Mouse (Mus musculus): ENCODE measurements at regions not wholly inside any gene's neighbourhood (a gene's known extent, or its start where the extent isn't known, plus 50 kb on each side); places are given as distances from the start of the nearest gene placed in this dataset.

DNA sequence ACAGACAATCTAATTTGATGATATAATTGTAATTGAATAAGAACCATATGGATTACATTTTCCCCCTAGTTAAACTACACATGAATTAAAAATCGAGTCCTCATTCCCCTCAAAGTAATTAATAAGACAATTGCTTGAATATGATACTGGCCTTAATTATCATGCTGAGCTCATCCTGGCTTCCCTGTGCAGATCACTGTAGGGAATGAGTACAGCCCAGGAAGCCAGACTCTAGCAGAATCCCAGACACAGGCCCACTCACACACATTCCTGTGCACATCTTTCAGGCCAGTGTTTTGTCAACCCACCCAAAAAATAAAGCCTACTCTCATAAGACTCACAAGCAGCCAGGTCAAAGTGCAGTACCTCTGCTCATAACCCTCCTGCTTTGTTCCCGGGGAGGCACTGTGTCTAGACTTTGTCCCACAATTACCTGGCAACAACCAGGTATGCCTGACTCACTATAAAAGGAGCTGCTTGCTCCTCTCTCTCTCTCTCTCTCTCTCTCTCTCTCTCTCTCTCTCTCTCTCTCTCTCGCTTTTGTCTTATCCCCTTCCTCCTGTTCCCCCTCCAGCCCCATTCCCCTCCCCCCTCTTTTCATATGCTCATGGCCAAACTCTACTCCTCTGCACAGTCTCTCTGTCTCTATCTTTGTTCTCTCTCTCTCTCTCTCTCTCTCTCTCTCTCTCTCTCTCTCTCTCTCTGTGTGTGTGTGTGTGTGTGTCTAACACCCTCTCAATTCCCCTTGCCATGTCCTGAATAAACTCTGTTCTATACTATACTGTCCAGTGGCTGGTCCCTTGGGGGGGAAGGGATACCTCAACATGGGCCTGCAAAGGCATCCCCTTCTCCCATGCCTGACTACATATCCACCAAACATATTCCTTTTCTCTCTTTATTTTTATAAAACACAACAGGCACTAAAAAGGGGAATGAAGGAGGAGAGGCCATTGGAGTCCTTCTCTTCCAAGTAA, 143.7 kb upstream of the Spag17 start:
- DNase-seq (ENCODE audit: low spot score in 2 of 2), result no peak
- no peak overlapping the region for H3K4me3 ChIP-seq
- no peak overlapping the region for H3K27ac ChIP-seq
- TF ChIP-seq CTCF (conservative IDR thresholded peaks at IDR 0.05), result no peak

GRCm38 (mm10) chr3:99749725-99750124, 135.5 kb upstream of the Spag17 start:
- H3K4me3 ChIP-seq, result no peak overlapping the region
- no peak for DNase-seq (ENCODE audit: low spot score in 2 of 2)
- no peak overlapping the region for H3K27ac ChIP-seq
- no peak for TF ChIP-seq CTCF (conservative IDR thresholded peaks at IDR 0.05)

- no peak overlapping the region for H3K27ac ChIP-seq
- no peak for TF ChIP-seq CTCF (conservative IDR thresholded peaks at IDR 0.05)
- peak in 1 of 2 experiments; percentile 2 for DNase-seq (ENCODE audit: low spot score in 2 of 2)
- no peak overlapping the region for H3K4me3 ChIP-seq
Measured at GRCm38 (mm10) chr3:99778526-99778925, 106.7 kb upstream of the Spag17 start.

DNA sequence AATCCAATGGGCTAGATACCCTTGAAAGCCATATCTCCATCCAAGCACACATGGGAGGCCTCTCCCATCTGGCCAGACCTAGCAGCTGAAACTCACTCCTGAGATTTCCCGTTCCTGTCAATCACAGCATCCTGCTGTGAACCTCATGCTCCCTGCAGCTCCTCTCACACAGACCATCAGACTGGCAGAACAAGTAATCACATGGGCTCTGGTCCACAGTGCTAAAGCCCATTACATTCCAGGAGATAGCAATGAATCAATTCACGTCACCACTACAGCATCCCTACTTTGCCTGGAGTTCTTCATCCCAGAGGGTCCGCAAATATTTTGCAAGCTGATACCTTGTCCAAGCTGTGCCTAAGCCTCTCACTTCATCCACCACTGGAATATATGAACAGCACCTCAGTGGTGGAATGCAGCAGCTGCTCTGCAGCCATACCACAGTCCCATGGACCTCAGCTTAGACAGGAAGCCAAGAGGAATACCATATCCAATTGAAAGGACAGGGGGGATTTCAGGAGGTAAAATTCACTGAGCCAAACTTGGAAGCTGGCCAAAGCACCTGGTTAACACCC, 99.2 kb upstream of the Spag17 start:
- TF ChIP-seq CTCF (conservative IDR thresholded peaks at IDR 0.05), result no peak
- DNase-seq (ENCODE audit: low spot score in 2 of 2), result no peak
- Histone ChIP-seq H3K4me3 (no peak overlapping the region), H3K27ac (no peak overlapping the region)

DNA sequence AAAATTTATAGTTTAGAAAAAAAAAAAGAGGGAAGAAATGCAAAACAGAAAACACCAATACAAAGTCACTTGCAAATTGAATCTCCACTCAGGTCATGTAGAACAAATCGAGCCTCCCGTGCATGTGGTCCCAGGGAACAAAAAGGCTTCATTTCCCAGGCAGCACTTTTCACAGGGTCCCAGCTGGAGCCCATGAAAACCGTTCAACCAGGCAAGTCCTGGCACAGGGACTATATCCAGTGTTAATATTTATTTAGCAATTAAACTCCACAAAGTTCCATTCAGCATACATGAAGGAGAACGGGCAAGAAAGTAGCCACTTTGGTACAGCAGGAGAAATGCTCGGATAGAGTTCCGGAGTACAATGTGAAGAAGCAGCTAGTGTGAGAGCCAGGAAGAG, 93.9 kb upstream of the Spag17 start:
- Histone ChIP-seq H3K27ac (no peak overlapping the region), H3K4me3 (no peak overlapping the region)
- no peak for TF ChIP-seq CTCF (conservative IDR thresholded peaks at IDR 0.05)
- no peak for DNase-seq (ENCODE audit: low spot score in 2 of 2)

GRCm38 (mm10) chr3:99793622-99794021, 91.6 kb upstream of the Spag17 start:
- H3K27ac ChIP-seq, result no peak overlapping the region
- DNase-seq (ENCODE audit: low spot score in 2 of 2), result no peak
- no peak for TF ChIP-seq CTCF (conservative IDR thresholded peaks at IDR 0.05)
- H3K4me3 ChIP-seq, result no peak overlapping the region

DNA sequence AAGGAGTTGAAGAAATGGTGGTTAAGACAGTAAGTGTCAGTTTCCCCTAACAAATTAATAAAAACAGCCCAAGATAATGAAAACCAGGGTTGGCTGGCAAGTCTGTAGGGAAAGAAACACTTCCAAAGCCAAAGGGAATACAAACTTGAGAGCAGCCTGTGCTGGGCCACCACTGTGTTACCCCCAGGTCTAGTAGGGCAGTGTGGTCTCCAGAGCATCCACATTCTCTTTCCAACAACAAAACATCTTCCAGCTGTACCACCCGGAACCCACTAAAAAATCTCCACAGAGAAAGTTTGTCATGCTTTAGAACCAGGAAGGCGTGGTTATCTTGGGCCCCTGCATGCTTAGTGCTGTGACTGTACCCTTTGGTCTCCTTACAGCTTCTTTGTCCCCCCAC, 89.4 kb upstream of the Spag17 start:
- H3K4me3 ChIP-seq, result no peak overlapping the region
- no peak for DNase-seq (ENCODE audit: low spot score in 2 of 2)
- no peak for TF ChIP-seq CTCF (conservative IDR thresholded peaks at IDR 0.05)
- no peak overlapping the region for H3K27ac ChIP-seq

DNA sequence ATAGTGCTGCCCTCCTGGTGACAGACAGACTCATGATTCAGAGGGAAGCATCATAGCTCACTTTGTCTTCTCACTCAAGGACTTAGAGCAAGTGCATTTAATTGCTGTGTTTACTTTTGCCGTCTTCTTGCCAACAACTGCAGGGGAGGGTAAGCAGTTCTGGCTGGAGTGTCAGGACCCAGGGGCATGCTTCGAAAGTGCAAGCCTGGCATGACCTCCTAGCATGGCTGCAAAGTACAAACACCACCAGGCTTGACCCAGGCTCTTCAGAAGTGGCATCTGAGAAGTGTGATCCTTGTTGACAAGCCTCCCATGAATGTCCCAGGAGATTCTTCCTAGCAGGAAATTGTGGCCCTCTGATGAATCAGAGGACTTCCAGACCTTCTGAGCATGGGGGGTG, 87.4 kb upstream of the Spag17 start:
- Histone ChIP-seq H3K27ac (no peak overlapping the region), H3K4me3 (no peak overlapping the region)
- no peak for DNase-seq (ENCODE audit: low spot score in 2 of 2)
- no peak for TF ChIP-seq CTCF (conservative IDR thresholded peaks at IDR 0.05)

GRCm38 (mm10) chr3:99810532-99810931, 74.7 kb upstream of the Spag17 start:
- Histone ChIP-seq H3K4me3 (no peak overlapping the region), H3K27ac (no peak overlapping the region)
- no peak for TF ChIP-seq CTCF (conservative IDR thresholded peaks at IDR 0.05)
- DNase-seq (ENCODE audit: low spot score in 2 of 2), result no peak

DNA sequence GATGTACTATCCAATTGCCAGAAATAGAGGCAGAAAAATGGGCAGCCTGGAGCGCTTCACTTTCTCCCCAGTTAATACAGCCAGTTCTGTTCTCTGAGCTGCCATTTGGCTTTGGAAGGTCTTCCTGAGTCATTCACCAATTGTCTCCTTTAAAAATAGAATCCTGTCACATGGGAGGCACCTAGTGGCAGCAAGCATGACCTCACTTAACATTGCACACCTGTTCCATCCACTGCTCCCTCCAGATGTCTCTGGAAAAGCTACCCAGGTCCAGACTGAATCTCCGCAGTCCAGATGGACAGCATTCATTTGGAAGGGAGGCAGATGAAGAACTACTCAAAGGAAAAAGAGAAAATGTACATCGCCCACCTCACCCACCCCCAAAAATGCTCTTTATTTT, 73.9 kb upstream of the Spag17 start:
- no peak overlapping the region for H3K27ac ChIP-seq
- DNase-seq (ENCODE audit: low spot score in 2 of 2), result no peak
- H3K4me3 ChIP-seq, result no peak overlapping the region
- no peak for TF ChIP-seq CTCF (conservative IDR thresholded peaks at IDR 0.05)

GRCm38 (mm10) chr3:99812836-99813235, 72.4 kb upstream of the Spag17 start:
- H3K4me3 ChIP-seq, result no peak overlapping the region
- DNase-seq (ENCODE audit: low spot score in 2 of 2), result no peak
- no peak overlapping the region for H3K27ac ChIP-seq
- TF ChIP-seq CTCF (conservative IDR thresholded peaks at IDR 0.05), result no peak

DNA sequence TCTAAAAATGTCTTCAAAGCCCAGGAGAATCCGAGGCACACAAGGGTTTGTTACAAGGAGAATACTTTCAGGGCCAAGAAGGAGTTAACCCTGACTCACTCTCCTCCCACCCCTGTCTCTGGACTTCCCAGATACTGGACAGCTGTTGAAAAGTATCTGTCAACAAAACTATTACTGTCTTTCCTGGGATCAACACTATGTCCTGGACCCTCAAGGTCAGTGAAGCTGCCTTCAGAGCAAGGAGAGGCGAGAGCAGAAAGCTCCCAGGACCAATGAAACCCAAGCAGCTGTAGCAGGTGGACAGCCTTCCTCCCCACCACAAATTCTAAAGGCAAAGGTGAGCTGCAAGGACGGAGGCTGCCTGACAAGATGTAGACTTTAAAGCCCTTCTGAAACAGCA, 70.1 kb upstream of the Spag17 start:
- Histone ChIP-seq H3K27ac (no peak overlapping the region), H3K4me3 (no peak overlapping the region)
- TF ChIP-seq CTCF (conservative IDR thresholded peaks at IDR 0.05), result no peak
- no peak for DNase-seq (ENCODE audit: low spot score in 2 of 2)

- H3K4me3 ChIP-seq, result no peak overlapping the region
- no peak for TF ChIP-seq CTCF (conservative IDR thresholded peaks at IDR 0.05)
- no peak for DNase-seq (ENCODE audit: low spot score in 2 of 2)
Measured at GRCm38 (mm10) chr3:99817965-99818364, 67.2 kb upstream of the Spag17 start.

GRCm38 (mm10) chr3:99822735-99823134, 62.5 kb upstream of the Spag17 start:
- no peak for DNase-seq (ENCODE audit: low spot score in 2 of 2)
- Histone ChIP-seq H3K4me3 (no peak overlapping the region), H3K27ac (no peak overlapping the region)
- TF ChIP-seq CTCF (conservative IDR thresholded peaks at IDR 0.05), result no peak

More at GRCm38 (mm10) chr3:99817965-99818364, 67.2 kb upstream of the Spag17 start:
- no peak overlapping the region for H3K27ac ChIP-seq
